Mouse (Mus musculus) thymus, postnatal 10 days (tissue): ENCODE results near the gene Ribc2.

Source experiments
- DNase-seq, 2 experiments: peaks; one replicate each; pipeline ENCODE4 v3.0.0; 2021; ENCODE audit warnings: low spot score in 2 of 2

The Ribc2 gene

GRCm38 (mm10) chr15:85131275-85132192 is at the start of gene Ribc2, which contains the start of gene Smc1b:
TSS of gene Ribc2 (plus strand) at chr15:85132078.
TSS of gene Smc1b (minus strand) at chr15:85131964.
- peak in 1 of 2 experiments; percentile 15 for DNase-seq

DNA sequence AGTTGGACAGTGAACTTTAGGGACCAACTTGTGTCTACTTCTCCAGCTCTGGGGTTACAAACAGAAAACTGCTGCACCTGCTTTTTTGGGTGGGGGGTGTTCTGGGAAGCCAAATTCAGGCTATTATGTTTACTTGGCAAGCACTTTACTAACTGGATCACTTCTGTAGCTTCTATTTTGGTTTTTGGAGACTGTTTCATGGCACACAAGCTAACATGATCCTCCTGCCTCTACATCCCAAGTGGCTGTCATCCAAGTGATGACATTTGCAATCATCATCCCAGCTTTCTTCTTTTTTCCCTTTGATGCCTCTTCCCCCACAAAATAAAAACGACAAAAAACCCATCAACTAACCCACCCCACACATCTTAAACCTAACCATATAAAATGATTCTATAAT is 46.2 kb upstream of the Ribc2 start:
- no peak for DNase-seq

DNA sequence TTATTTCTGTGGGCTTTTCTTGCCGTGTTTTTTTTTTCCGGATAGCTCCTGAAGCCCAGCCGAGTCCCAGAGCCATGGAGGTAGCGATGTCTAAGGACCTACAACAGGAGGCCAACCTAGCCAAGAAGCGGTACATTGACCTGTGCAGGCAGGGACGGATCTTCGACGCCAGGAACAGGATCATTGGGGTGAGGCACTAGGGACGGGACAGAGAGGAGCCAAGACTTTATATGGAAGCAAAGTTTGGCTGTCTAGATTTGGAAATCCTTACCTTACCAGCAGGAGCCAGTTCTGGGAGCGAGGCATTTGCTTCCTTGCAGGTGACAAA is 279 bp downstream of the Ribc2 start:
- DNase-seq, result no peak

- DNase-seq, result no peak
These were observed 3.3 kb downstream of the Ribc2 start for GRCm38 (mm10) chr15:85135143-85135542.

- no peak for DNase-seq
These were observed 9.4 kb downstream of the Ribc2 start for GRCm38 (mm10) chr15:85141290-85141689.

GRCm38 (mm10) chr15:85142441-85142840 is 10.6 kb downstream of the Ribc2 start:
- DNase-seq, result peak in 1 of 2 experiments; percentile 1

- no peak for DNase-seq
These were observed 11.3 kb downstream of the Ribc2 start for GRCm38 (mm10) chr15:85143161-85143560.

DNA sequence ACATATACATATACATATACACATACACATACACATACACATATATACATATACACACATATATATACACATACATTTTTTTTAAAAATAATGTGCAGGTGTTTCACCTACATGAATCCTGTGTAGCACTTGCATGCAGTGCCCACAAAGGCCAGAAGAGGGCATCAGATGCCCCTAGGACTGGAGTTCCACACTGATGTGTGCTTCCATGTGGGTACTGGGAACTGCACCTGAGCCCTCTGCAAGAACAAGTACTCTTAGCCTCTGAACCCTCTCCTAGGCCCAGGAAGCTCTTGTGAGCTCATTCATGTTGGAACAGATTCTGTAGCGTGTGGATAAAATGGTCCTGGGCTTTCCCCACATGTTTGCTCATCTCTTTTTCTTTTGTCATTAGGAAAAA is 11.9 kb downstream of the Ribc2 start:
- DNase-seq, result no peak

- DNase-seq, result no peak
These were observed 12.4 kb downstream of the Ribc2 start for GRCm38 (mm10) chr15:85144249-85144648.

DNA sequence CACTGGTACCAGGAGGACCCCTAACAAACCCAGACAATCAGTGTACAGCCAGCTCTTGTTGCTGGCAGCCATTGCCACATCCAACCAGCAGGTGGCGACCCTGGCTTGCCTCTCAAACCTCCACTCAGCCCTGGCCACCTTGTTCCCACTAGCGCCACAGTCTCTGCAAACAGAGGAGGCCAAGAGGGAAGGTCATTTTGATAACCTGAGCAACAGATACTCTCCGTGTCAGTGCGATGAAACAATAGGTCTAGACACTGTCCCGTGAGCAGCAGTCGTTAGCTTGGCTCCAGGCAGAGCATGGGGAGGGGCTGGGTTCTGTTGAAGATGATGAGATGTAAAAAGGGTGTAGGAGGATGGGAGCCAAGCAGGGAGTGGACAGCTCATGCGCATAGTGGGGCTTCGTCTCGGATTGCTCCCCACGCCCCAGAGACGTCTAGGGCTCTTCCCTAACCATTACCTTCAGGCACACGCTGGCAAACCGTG is 19.6 kb downstream of the Ribc2 start:
- DNase-seq, result peak; percentile 44 to 76

DNA sequence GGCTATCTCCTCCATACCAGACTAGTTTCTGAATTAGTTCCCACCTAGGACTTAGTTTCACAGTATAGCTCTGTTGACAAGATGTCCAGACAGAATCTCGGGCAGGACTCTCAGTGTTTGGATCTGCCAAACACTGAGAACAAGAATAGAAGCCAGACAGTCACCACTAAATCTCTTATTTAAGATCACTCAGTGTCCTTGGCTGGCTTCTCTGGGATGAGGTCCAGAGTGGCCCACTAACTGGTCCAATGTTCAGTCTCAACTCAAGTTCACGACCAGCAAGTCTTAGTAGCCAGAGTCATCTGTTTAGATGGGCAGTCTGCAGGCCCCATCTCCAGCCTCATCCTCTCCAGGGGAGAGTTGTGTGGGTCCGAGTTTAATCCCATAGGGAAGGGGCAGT is 20.7 kb downstream of the Ribc2 start:
- no peak for DNase-seq

- DNase-seq, result no peak
These were observed 22.2 kb downstream of the Ribc2 start for GRCm38 (mm10) chr15:85154091-85154490.

DNA sequence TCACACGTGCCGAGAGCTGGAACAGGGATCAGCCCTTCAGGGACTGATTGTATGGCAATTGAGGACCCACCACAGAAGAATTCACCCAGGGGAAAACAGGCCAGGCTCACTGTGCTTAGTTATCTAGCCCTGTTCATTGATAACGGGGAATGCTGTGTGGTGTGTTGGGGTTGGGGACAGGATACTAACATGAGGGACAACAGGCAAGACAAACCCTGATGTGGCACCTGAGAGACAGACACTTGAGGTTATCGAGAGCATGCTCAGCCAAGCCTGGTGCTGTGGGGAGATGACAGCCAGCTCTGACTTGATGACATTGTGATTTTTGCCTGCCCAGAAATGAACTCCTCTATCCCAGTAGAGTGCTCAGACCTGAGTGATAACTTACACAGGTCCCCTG is 24.3 kb downstream of the Ribc2 start:
- DNase-seq, result no peak

GRCm38 (mm10) chr15:85161416-85161815 is 29.5 kb downstream of the Ribc2 start:
- DNase-seq, result no peak

DNA sequence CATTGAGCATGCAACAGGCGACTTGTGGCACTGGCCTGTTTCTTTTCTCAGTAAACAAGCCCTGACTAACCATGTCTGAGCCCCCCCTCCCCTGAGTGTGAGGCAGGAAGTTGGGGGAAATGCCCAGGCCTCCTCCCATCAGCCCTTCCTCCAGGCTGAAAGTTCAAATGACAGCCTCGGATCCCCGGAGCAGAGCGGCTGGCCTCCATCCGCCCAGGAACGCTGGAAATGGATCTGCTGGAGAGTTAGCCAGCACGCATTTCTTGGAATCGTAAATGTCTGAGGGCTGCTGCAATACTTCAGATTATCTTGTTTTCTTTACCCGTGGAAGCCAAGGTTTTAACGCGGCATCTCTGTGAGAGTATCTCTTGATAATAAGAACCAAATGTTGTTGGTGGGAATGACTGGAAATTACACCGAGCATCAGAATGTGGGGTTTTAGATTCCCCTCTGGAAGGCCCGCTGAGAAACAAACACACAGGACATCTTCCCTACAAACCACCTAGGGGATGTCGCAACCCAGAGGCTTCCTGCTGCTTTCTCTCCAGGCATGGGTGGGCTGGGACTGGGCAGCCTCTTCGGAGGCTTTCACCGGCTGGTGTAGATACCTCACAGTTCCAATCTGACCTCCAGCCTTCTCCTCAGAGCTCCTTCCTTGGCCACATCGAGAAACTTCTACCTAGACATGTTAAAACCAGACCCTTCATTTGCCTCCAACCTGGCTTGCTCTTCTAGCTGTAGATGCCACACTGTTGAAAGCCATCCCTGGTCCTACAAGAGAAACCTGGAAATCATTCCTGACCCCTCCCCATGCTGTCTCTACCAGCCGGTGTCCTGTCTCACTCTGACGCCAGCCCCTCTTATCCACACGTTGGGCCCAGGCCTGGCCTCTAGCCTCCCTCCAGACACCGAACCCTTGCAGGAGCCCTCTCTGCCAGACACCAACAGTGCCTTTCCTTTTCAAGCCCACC is 31.1 kb downstream of the Ribc2 start:
- no peak for DNase-seq

GRCm38 (mm10) chr15:85166433-85166933 is 34.6 kb downstream of the Ribc2 start:
- DNase-seq, result no peak

- no peak for DNase-seq
These were observed 35.3 kb downstream of the Ribc2 start for GRCm38 (mm10) chr15:85167086-85167679.

- no peak for DNase-seq
These were observed 40.2 kb downstream of the Ribc2 start for GRCm38 (mm10) chr15:85172054-85172453.

- DNase-seq, result no peak
These were observed 41.5 kb downstream of the Ribc2 start for GRCm38 (mm10) chr15:85173425-85173824.

- no peak for DNase-seq
These were observed 42.2 kb downstream of the Ribc2 start for GRCm38 (mm10) chr15:85174060-85174459.

GRCm38 (mm10) chr15:85177576-85177975 is 45.7 kb downstream of the Ribc2 start:
- peak in 1 of 2 experiments; percentile 66 for DNase-seq

DNA sequence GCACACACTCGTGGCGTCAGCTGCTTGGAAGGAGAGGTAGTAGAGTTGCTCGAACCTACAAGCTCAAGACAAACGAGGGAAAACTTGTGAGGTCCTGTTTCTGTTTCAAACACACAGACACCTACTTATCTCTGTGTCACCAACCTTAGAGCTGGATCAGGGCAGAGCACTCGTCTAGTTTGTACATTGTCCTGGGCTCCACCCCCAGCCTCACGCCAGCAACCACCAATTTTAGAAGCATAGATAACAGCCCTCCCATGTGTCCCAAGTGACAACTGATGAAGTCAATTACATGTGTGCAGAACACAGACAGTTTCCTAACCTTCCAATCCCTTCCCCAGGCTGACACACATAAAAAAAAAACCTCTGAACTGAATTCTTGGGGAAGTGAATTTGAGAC is 46.3 kb downstream of the Ribc2 start:
- DNase-seq, result no peak
